Mouse (Mus musculus): ENCODE data around the gene Ksr1. TPM values are rescaled to one million over a fixed set of nuclear protein-coding genes. Genes with fewer than 3 reads are reported as not detected.
A peak's percentile ranks its signal among the peaks of the same experiment; 100 is the strongest.

The Ksr1 gene
- polyA plus RNA-seq, 1 experiment from 2014 or later: 4.9 TPM

DNA sequence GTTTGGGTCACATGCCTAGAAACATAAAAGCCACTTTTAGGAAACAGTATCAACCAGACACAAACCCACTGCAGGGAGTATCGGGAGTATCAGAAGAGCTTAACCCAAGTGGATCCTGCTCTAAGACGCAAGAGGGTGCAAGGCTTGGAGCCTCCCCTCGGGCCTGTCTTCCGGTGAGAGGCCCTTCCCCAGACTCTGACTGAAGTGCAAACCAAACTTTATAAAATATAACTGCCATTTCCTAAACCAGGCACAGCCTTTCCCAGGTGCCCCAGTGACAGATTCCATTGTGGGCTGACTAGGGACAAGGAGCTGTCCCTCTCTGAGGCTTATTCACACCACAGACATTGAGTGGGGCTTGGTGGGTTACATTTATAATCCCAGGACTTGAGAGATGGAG lies 123.4 kb downstream of the Ksr1 start:
- Histone ChIP-seq H3K36me3 (peaks cover 10% of the 10 kb centered on the region; the same call in 1 of the 2 replicates), H3K27me3 (no peaks in the 10 kb centered on the region), H3K4me3 (no peak overlapping the region), H3K9me3 (no peaks in the 10 kb centered on the region), H3K27ac (replicated peaks) (no peak overlapping the region), H3K9ac (replicated peaks) (no peak overlapping the region), H3K4me1 (no peaks in the 10 kb centered on the region), H3K4me2 (replicated peaks) (no peak overlapping the region)
- ATAC-seq (replicated peaks): no peak
- 70% methylated on average over 4 of the region's 4 CpGs for WGBS

GRCm38 (mm10) chr11:79020535-79021045 lies 125.6 kb downstream of the Ksr1 start:
- Histone ChIP-seq H3K9ac (replicated peaks) (no peak overlapping the region), H3K27me3 (no peaks in the 10 kb centered on the region), H3K4me1 (no peaks in the 10 kb centered on the region), H3K4me2 (replicated peaks) (no peak overlapping the region), H3K9me3 (no peaks in the 10 kb centered on the region), H3K36me3 (peaks cover 5% of the 10 kb centered on the region; the same call in 1 of the 2 replicates), H3K4me3 (no peak overlapping the region), H3K27ac (replicated peaks) (no peak overlapping the region)
- ATAC-seq (replicated peaks): no peak
- 86% methylated on average over 21 of the region's 21 CpGs for WGBS

- H3K36me3 ChIP-seq: peaks cover 5% of the 10 kb centered on the region; the same call in 1 of the 2 replicates
These were observed 126.2 kb downstream of the Ksr1 start for GRCm38 (mm10) chr11:79019839-79020534.

GRCm38 (mm10) chr11:79018954-79019704 lies 127.1 kb downstream of the Ksr1 start:
- H3K4me1 ChIP-seq: no peaks in the 10 kb centered on the region
- H3K4me2 ChIP-seq (replicated peaks): no peak overlapping the region
- H3K27me3 ChIP-seq: no peaks in the 10 kb centered on the region
- WGBS: 51% methylated on average over 11 of the region's 11 CpGs
- peaks cover 5% of the 10 kb centered on the region; the same call in 1 of the 2 replicates for H3K36me3 ChIP-seq
- H3K9ac ChIP-seq (replicated peaks): no peak overlapping the region
- ATAC-seq (replicated peaks): 0 out of 2 replicates have a peak, but pooled peaks have one; percentile 11
- H3K27ac ChIP-seq (replicated peaks): no peak overlapping the region
- H3K4me3 ChIP-seq: no peak overlapping the region
- H3K9me3 ChIP-seq: no peaks in the 10 kb centered on the region

More at GRCm38 (mm10) chr11:79019839-79020534, 126.2 kb downstream of the Ksr1 start:
- no peak overlapping the region for H3K27ac ChIP-seq (replicated peaks)
- no peak overlapping the region for H3K4me2 ChIP-seq (replicated peaks)
- no peak overlapping the region for H3K9ac ChIP-seq (replicated peaks)
- H3K9me3 ChIP-seq: no peaks in the 10 kb centered on the region
- H3K4me1 ChIP-seq: no peaks in the 10 kb centered on the region
- no peak overlapping the region for H3K4me3 ChIP-seq
- ATAC-seq (replicated peaks): no peak
- WGBS: 87% methylated on average over 17 of the region's 17 CpGs
- no peaks in the 10 kb centered on the region for H3K27me3 ChIP-seq

GRCm38 (mm10) chr11:79017161-79017606 lies 129.0 kb downstream of the Ksr1 start:
- Histone ChIP-seq H3K4me3 (no peak overlapping the region), H3K9ac (replicated peaks) (no peak overlapping the region), H3K9me3 (no peaks in the 10 kb centered on the region), H3K27me3 (no peaks in the 10 kb centered on the region), H3K36me3 (peaks cover 5% of the 10 kb centered on the region; the same call in 1 of the 2 replicates), H3K4me1 (no peaks in the 10 kb centered on the region), H3K27ac (replicated peaks) (no peak overlapping the region), H3K4me2 (replicated peaks) (no peak overlapping the region)
- ATAC-seq (replicated peaks): no peak
- 82% methylated on average over 7 of the region's 7 CpGs for WGBS

- Histone ChIP-seq H3K4me3 (no peak overlapping the region), H3K9me3 (no peaks in the 10 kb centered on the region), H3K27me3 (no peaks in the 10 kb centered on the region), H3K4me2 (replicated peaks) (no peak overlapping the region), H3K27ac (replicated peaks) (no peak overlapping the region), H3K4me1 (no peaks in the 10 kb centered on the region), H3K9ac (replicated peaks) (no peak overlapping the region), H3K36me3 (peaks cover 5% of the 10 kb centered on the region; the same call in 1 of the 2 replicates)
- ATAC-seq (replicated peaks): no peak
- 57% methylated on average over 12 of the region's 12 CpGs for WGBS
These were observed 130.0 kb downstream of the Ksr1 start for GRCm38 (mm10) chr11:79016236-79016635.

DNA sequence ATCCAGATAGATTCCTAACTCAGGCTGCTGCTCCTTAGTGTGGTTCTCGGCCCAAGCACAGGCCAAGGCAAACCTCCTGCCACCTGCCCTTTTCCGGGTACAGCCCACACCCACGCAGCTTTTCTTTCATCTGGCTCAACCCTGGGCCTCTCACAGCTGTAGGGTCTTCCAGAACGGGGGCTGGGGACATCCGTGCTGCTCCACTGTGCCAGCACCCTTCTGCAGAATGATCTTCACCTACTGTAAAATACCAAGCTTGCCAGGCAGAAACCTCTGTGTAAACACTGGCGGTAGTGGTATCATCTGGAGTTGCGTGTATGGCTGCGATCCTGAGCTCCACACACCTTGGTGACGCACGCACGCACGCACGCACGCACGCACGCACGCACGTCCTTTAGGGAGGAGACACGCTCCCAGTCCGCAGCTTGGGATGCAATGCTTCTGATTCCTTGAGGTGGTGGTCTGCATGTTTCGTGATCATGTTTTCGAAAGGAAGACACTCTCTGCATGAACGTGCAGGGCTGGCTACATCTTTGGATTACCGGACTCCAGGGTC lies 130.5 kb downstream of the Ksr1 start:
- H3K9me3 ChIP-seq: no peaks in the 10 kb centered on the region
- no peak for ATAC-seq (replicated peaks)
- no peak overlapping the region for H3K4me3 ChIP-seq
- H3K9ac ChIP-seq (replicated peaks): no peak overlapping the region
- H3K4me2 ChIP-seq (replicated peaks): no peak overlapping the region
- no peaks in the 10 kb centered on the region for H3K27me3 ChIP-seq
- no peaks in the 10 kb centered on the region for H3K4me1 ChIP-seq
- no peak overlapping the region for H3K27ac ChIP-seq (replicated peaks)
- 90% methylated on average over 24 of the region's 24 CpGs for WGBS
- H3K36me3 ChIP-seq: peaks cover 5% of the 10 kb centered on the region; the same call in 1 of the 2 replicates

DNA sequence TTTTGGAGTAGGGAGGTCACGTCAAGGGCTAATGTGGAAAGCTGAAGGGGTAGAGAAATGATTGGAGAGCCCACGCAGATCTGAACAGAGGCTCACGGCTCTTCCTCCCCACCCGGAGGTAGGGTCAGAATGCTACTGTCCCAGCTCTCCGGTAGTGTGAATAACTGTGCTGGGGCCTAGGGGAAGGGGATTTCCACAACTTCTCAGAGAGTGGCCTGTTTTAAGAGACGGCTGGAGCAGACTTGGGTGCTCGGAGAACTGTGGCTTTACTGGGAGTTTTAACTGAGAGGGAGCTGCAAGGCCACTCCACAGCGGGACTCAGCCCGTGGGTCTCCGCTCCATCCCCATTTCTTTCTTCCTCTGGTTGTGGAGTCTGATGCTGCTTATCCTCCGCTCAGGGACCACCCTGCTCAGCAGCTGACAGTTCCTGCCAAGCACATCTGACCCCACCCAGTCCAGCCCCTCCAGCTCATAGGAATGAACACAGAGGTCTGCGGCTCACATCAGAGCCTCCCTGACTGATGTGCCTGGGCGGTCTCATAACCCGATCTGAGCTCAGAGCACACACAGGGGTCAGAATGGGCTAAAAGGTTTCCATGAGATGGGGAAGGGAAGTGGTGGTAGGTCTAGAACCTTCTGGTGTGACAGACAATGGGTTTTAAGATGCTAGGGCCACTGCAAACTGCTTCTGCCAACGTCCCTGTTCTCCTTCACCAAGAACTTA lies 131.4 kb downstream of the Ksr1 start:
- Histone ChIP-seq H3K27ac (replicated peaks) (no peak overlapping the region), H3K4me2 (replicated peaks) (no peak overlapping the region), H3K9me3 (no peaks in the 10 kb centered on the region), H3K36me3 (peaks cover 5% of the 10 kb centered on the region; the same call in 1 of the 2 replicates), H3K27me3 (no peaks in the 10 kb centered on the region), H3K4me3 (no peak overlapping the region), H3K4me1 (no peaks in the 10 kb centered on the region), H3K9ac (replicated peaks) (no peak overlapping the region)
- 77% methylated on average over 15 of the region's 15 CpGs for WGBS
- no peak for ATAC-seq (replicated peaks)

DNA sequence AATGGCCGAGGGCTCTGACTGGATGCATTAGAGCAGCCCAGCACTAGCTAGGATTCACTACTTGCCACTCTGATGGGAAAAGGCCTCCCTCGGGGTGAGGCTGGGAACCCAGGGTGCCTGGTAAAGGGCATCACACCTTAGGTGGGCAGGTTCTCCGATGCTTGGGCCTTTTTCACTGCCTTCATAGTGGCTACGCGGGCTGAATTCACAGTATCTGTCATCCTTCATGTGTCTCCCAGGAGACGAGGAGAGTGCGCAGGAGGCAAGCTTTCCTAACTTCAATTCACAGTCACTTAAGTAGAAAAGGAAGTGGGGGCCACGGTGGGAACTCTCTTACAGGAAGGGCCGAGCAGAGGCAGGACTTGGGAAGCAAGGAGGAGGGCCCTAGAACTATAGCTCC lies 132.4 kb downstream of the Ksr1 start:
- H3K4me2 ChIP-seq (replicated peaks): no peak overlapping the region
- H3K4me1 ChIP-seq: no peaks in the 10 kb centered on the region
- no peak overlapping the region for H3K4me3 ChIP-seq
- no peaks in the 10 kb centered on the region for H3K27me3 ChIP-seq
- no peak overlapping the region for H3K9ac ChIP-seq (replicated peaks)
- 65% methylated on average over 9 of the region's 9 CpGs for WGBS
- peaks cover 5% of the 10 kb centered on the region; the same call in 1 of the 2 replicates for H3K36me3 ChIP-seq
- H3K27ac ChIP-seq (replicated peaks): no peak overlapping the region
- no peaks in the 10 kb centered on the region for H3K9me3 ChIP-seq
- no peak for ATAC-seq (replicated peaks)

DNA sequence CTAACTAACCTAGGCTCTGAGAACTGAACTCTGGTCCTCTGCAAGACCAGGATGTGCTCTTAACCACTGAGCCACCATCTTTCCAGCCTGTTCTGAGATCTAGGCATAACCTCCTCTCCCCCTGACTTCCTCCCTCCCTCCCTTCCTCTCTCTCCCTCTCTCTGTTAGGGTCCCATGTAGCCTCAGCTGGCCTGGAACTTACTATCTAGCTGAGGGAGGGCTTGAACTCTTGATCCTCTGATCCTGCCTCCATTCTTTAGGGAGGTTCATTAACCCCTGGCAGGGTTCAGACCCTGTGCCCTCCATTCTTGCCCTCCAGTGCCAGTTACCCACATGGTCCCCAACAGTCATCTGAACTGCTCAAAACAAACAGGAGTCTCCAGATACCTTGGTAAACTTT lies 133.2 kb downstream of the Ksr1 start:
- H3K27me3 ChIP-seq: no peaks in the 10 kb centered on the region

GRCm38 (mm10) chr11:79012529-79012928 lies 133.7 kb downstream of the Ksr1 start:
- H3K27ac ChIP-seq (replicated peaks): no peak overlapping the region

More for the DNA sequence above, 133.2 kb downstream of the Ksr1 start:
- no peak overlapping the region for H3K4me2 ChIP-seq (replicated peaks)
- no peak overlapping the region for H3K4me3 ChIP-seq
- H3K9ac ChIP-seq (replicated peaks): no peak overlapping the region
- no peaks in the 10 kb centered on the region for H3K9me3 ChIP-seq
- no peak overlapping the region for H3K27ac ChIP-seq (replicated peaks)
- H3K4me1 ChIP-seq: no peaks in the 10 kb centered on the region
- no peak for ATAC-seq (replicated peaks)
- peaks cover 3% of the 10 kb centered on the region; the same call in 1 of the 2 replicates for H3K36me3 ChIP-seq

More at GRCm38 (mm10) chr11:79012529-79012928, 133.7 kb downstream of the Ksr1 start:
- Histone ChIP-seq H3K27me3 (no peaks in the 10 kb centered on the region), H3K4me3 (no peak overlapping the region), H3K36me3 (no peaks in the 10 kb centered on the region), H3K9me3 (no peaks in the 10 kb centered on the region), H3K4me1 (no peaks in the 10 kb centered on the region), H3K4me2 (replicated peaks) (no peak overlapping the region), H3K9ac (replicated peaks) (no peak overlapping the region)
- 98% methylated on average over 2 of the region's 2 CpGs for WGBS
- no peak for ATAC-seq (replicated peaks)
